Mouse (Mus musculus) CD4-positive, CD25-positive, alpha-beta regulatory T cell, adult 2 months (primary cell): ENCODE results near the gene Smc1a.
"Not testable (repeated sequence)": the region's sequence is repeated elsewhere in the genome, so short reads cannot be mapped to it uniquely, and the experiment has no call there.

Experiments used
- DNase-seq: peaks from one replicate; pipeline ENCODE4 v3.0.0-alpha.2; 2012; ENCODE audit warnings: low read depth, low spot score

Smc1a gene

DNA sequence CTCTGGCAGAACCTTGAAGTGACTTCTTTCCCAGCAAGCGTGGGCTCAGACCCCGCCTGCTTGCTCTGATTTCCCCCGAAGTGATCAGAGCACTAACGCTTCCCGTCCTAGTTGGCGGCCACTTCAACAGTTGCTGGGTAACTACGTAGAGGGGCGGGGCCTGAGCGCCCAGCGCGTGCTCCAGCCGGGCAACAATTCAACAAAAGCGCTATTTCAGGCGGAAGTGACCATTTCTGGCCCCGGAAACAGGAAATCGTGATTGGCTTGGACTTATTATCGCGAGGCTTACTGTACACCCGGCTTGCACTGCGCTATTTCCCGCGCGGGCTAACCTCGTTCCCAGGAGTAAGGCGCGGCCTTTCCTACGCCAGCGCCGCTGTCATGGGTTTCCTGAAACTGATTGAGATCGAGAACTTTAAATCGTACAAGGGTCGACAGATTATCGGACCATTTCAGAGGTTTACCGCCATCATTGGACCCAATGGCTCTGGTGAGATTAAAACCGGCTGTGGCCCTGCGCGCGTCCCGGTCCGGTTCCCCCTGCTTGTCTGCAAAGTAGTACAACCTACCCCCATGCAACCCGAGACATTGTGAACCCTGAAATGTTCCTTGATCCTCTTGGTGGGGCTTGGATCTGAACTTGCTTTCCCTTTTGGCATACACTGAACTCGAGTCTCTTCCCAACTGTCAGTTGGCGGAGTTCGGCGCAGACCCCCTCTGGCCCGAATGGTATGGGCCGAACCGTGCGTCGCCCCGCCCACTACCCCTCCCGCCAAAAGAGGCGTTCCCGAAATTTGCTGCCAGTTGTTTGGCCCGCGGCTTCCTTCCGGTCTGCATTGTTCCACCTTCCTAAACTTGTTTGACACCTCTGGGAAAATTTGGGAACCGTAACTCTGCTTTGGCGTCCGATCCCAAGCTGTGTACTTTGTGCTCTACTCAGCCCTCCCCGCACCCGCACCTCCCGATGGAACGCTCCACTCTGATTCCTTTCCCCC, at the start of gene Smc1a, which contains the start of gene Ribc1:
Smc1a (plus strand) TSS at position 278 of the 995 bp plus-strand sequence.
Ribc1 (minus strand) TSS at position 145 of the 995 bp plus-strand sequence.
- peak; percentile 95 for DNase-seq

GRCm38 (mm10) chrX:151999006-151999710, 17.1 kb upstream of the Smc1a start:
- DNase-seq, result no peak

DNA sequence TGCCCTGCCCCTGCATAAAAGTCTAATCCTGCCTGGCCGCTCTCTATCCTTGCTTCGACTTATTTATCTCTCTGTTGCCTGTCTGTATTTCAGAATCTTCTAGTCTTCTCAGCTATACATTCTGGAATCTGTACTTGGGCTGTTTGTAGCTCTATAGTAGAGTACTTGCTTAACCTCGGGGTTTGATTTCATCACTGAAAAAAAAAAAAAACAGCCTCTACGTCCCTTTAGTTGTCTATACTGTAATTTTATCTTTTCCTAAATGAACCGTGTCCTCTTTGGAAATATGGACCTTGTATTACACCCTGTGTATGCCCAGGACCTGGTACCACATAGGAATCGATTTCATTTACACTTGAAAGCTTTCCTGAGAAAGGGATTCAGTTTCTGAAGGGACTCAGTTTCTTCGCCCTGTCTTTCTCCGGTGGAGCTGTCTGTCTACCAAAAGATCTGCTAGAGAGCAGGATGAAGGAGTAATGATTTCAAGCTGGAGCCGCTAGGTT, 15.0 kb upstream of the Smc1a start:
- DNase-seq, result no peak

- DNase-seq, result peak; percentile 86
These were observed 14.2 kb upstream of the Smc1a start, which contains the start of gene Hsd17b10 for GRCm38 (mm10) chrX:152001737-152002710. Hsd17b10 (plus strand) TSS chrX:152001845.

DNA sequence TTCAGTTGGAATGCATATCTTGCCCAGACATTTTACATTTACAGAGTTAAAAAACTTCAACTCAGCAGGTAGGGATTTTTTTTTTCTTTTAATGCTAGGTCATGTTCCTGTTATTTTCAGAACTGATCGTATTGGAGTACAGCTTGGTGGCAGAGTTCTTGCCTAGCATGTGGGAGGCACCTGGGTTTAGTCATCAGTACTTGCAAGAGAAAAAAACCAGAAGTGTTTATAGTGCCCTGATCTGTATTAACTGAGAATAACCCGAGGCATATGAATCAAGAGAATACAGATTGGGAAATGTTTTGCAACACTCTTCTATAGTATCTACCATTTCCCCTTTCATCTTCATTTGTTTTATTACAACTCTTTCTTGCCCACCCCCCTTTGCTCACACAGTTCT, 13.4 kb upstream of the Smc1a start:
- DNase-seq, result peak; percentile 6

GRCm38 (mm10) chrX:152007863-152008262, 8.4 kb upstream of the Smc1a start:
- DNase-seq, result no peak

- DNase-seq, result no peak
These were observed 477 bp upstream of the Smc1a start for GRCm38 (mm10) chrX:152015752-152016150.

DNA sequence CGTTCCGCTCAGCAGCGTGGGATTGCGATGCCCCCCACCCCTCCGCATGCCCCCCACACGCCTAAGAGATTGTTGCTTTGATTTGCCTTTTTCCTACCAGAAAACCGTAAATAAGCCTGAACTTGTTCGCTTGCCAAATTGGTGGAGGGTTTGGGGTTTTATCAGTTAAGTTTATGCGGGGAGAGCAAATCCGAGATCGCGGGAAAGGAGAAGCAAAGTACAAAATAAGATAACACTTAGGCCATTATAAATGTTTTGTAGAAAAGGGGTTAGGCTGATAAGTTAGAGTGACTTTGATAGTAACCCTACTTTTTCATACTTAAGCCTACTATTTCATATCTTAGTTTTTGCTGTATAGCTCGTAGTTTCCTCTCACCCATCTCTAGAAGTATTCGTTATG, 958 bp downstream of the Smc1a start:
- no peak for DNase-seq

- peak; percentile 12 for DNase-seq
These were observed 3.1 kb downstream of the Smc1a start for GRCm38 (mm10) chrX:152019294-152019693.

DNA sequence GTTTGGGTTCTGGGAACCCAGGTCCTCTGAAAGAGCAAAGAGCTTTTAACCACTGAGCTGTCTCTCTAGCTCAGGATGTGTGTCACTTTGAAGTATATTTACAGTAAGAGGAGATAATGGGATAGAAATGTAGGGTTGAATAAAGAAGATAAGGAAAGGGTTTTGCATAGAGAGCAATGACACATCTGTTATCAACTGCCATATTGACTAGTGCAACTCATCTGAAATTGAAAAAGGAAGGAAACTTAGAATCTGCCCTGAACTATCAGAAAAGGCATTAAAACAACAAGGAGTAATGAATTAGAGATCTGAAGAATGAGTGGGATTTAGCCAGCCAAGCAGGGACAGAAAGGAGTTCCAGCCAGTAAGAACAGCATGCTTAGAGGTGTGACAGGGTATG, 23.6 kb downstream of the Smc1a start:
- DNase-seq, result no peak

DNA sequence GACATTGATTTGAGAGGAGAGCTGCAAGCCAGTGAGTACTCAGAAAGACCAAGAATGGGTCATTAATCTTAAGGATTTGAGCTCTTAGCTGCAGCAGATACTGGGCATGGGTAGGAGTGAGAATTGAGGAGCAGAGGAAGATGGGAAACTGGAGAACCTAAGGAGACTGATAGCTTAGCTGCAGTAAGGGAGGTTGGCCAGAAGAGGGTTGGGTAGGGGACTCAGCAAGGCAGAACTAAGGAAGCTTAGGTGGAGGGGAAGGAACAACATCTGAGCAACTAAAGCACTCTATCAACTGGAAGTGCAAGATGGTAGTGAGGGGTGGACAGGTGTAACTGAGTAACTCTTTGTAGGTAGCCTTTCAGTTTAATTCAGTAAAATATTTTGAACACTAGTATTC, 31.0 kb downstream of the Smc1a start:
- no peak for DNase-seq

GRCm38 (mm10) chrX:152052546-152052945, 36.3 kb downstream of the Smc1a start:
- DNase-seq, result no peak

DNA sequence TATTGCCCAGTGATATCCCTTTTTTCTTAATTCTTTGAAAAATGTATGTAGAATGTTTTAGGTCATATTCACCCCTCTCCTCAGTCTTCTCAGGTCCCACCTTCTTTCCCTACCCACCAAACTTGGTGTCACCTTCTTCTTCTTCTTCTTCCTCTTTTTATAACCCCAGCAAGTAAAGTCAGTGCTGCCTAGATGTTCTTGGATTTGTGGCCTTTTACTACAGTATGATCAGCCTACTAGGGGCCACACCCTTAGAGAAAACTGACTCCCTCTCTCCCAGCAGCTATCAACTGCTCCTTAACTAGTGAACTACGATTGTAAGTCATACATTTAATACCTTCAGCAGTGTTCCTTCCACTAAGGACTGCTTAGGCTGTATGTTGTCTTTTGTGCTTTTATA, 37.9 kb downstream of the Smc1a start:
- DNase-seq, result no peak

DNA sequence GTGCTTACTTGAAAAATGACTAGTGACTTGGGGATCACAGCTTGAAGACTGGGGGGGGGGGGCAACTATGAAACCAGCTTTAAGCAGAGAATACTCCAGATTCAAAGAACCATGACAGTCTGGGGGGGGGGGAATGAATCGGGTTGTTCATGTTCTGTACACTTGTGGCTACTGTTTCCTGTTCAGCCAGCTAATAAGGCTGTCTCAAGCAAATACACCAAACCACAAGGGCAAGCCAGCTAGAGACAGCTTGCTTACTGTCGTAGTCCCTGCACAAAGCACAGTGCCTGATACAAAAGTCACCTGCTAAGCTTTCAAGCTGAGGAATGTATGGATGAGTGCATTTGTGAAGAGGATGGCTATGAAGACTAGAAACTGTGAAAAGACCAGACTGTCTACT, 49.4 kb downstream of the Smc1a start:
- DNase-seq, result peak; percentile 0

GRCm38 (mm10) chrX:152067789-152068188, 51.6 kb downstream of the Smc1a start:
- DNase-seq, result no peak

- DNase-seq, result not testable (repeated sequence)
These were observed 73.8 kb downstream of the Smc1a start for GRCm38 (mm10) chrX:152089832-152090614.

- no peak for DNase-seq
These were observed 81.3 kb downstream of the Smc1a start for GRCm38 (mm10) chrX:152097572-152097971.
